Mouse (Mus musculus) midbrain, embryonic 12.5 days (tissue): ENCODE measurements around the gene Ap5m1. TPM values are rescaled to one million over a fixed set of nuclear protein-coding genes. Genes with fewer than 3 reads are reported as not detected.

Source experiments
- ATAC-seq: fragments of 200-750 bp; cut with Nextera tagmentation; 2 replicates; pipeline ENCODE4 v1.8.0; 2017; ENCODE audit warnings: low read depth, moderate TSS enrichment, moderate library complexity; ENCODE audit not compliant: low FRiP score
- H3K27ac ChIP-seq: fragments of 300-500 bp; sonication (generic); replicated peaks from 2 replicates; pipeline ENCODE4 v1.5.1; 2016; ENCODE audit warnings: mild to moderate bottlenecking
- H3K27me3 ChIP-seq: fragments of 300-500 bp; sonication (generic); 2 replicates; pipeline ENCODE4 v1.6.1; 2016; ENCODE audit warnings: mild to moderate bottlenecking
- H3K36me3 ChIP-seq: fragments of 300-500 bp; sonication (generic); 2 replicates; pipeline ENCODE4 v1.6.1; 2016
- H3K4me1 ChIP-seq: fragments of 300-500 bp; sonication (generic); 2 replicates; pipeline ENCODE4 v1.6.1; 2016
- H3K4me2 ChIP-seq: fragments of 300-500 bp; sonication (generic); replicated peaks from 2 replicates; pipeline ENCODE4 v1.6.1; 2016; ENCODE audit warnings: mild to moderate bottlenecking, moderate library complexity
- H3K4me3 ChIP-seq: fragments of 300-500 bp; sonication (generic); 2 replicates; pipeline ENCODE4 v1.5.1; 2016; ENCODE audit warnings: mild to moderate bottlenecking
- H3K9ac ChIP-seq: fragments of 300-500 bp; sonication (generic); replicated peaks from 2 replicates; pipeline ENCODE4 v1.6.1; 2016; ENCODE audit warnings: mild to moderate bottlenecking, moderate library complexity
- H3K9me3 ChIP-seq: fragments of 300-500 bp; sonication (generic); 2 replicates; pipeline ENCODE4 v1.6.1; 2016; ENCODE audit warnings: mild to moderate bottlenecking
- WGBS: fragments of 180-500 bp; shearing (Covaris S2); methylation state at CpG from one replicate; pipeline ENCODE4 v1.1.7; 2016; 5-methylcytosine and 5-hydroxymethylcytosine counted together
- polyA plus RNA-seq: library from polyadenylated mRNA; unstranded; fragments of >200 nt; fragmentation: Nextera tagmentation; extraction: Ambion mirVana; gene quantifications from 2 replicates; pipeline ENCODE4 v1.2.1, GENCODE M21; 2016

The Ap5m1 gene
- 31.7 and 34.3 TPM in 2 replicates for polyA plus RNA-seq

GRCm38 (mm10) chr14:49065529-49066273, at the start of gene Ap5m1:
Ap5m1 (plus strand) TSS chr14:49066097.
- peak; percentile 59; the same call in 1 of the 2 replicates for ATAC-seq
- peak within 1 kb of the TSS; percentile 100 for H3K27ac ChIP-seq
- no peaks in the 10 kb centered on the region for H3K36me3 ChIP-seq
- peak within 1 kb of the TSS; percentile 81 for H3K4me2 ChIP-seq
- peak within 1 kb of the TSS; percentile 97 for H3K4me3 ChIP-seq
- peak within 1 kb of the TSS; percentile 96 for H3K9ac ChIP-seq
- WGBS, result under 1% methylated on average over 51 of the region's 62 CpGs
- no peaks in the 10 kb centered on the region for H3K9me3 ChIP-seq
- H3K4me1 ChIP-seq, result peaks cover 23% of the 10 kb centered on the region
- H3K27me3 ChIP-seq, result no peaks in the 10 kb centered on the region

- Histone ChIP-seq H3K9me3 (no peaks in the 10 kb centered on the region), H3K4me3 (no peak overlapping the region), H3K4me1 (no peaks in the 10 kb centered on the region), H3K27me3 (no peaks in the 10 kb centered on the region), H3K27ac (no peak overlapping the region), H3K9ac (no peak overlapping the region), H3K36me3 (peaks cover 39% of the 10 kb centered on the region), H3K4me2 (no peak overlapping the region)
- ATAC-seq, result no peak
- 90% methylated on average over 5 of the region's 5 CpGs for WGBS
These were observed 46.1 kb upstream of the Ap5m1 start for GRCm38 (mm10) chr14:49019765-49020164.

DNA sequence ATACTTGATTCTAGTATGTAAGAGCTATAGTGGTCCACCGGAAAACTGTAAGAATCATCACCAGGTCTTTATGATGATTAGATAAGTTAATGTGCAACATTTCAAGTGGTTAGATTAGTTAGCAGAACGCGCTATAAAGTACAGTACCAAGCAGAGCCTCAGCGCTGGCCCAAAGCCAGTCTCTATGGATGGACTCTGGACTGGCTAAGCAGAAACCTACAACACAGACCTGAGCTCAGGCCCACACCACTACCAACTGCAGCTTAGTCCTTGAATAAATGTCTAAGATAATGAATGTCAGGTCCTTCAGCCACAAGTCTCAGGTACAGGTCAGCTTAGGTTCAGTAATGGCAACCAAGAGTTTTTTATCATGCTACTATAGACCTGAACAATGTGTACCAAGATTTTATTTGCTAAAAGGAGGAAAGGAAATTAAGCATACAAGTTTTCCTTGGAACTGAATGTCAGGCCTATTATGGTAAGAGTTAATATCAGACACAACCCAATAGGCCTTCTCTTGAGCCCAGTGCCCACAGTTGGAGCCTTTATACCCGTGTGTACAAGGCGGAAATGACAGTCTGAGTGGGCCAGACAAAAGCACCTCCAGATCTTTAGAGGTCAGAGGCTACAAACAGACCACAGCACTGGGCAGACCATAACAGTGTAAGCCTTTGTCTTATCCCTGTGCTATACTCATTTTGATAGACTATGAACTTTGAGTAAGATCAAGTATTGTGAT, 38.7 kb upstream of the Ap5m1 start:
- Histone ChIP-seq H3K9me3 (no peaks in the 10 kb centered on the region), H3K4me3 (no peak overlapping the region), H3K27me3 (no peaks in the 10 kb centered on the region), H3K36me3 (peaks cover 22% of the 10 kb centered on the region), H3K27ac (no peak overlapping the region), H3K4me1 (no peaks in the 10 kb centered on the region), H3K9ac (no peak overlapping the region), H3K4me2 (no peak overlapping the region)
- WGBS, result 89% methylated on average over 6 of the region's 6 CpGs
- no peak for ATAC-seq

DNA sequence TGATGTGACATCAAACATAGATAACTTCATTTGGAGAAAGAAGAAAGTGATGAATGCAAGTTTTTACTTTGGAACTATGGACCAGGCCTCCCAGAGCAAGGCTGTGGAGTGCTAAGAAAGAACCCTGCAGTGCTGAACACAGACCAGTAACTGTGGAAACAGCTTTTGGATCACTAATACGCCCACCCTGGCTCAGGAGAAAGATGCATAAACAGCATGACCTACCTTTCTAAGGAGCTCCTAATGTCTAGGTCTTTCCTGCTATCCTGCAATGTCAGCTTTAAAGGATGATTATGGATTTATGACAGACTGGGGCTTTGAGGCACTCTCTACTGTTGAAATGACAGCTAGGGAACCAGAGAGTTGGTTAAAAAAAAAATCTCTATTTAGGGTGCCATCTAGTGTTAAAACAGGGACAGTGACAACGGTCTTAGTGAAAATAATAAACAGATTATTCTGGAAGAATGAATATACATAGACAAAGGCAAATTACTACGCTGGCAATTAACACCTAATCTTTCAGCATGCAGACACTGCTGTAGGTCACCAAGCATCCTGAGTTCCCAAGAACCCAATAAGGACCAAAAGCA, 38.0 kb upstream of the Ap5m1 start:
- Histone ChIP-seq H3K27me3 (no peaks in the 10 kb centered on the region), H3K9ac (no peak overlapping the region), H3K4me1 (no peaks in the 10 kb centered on the region), H3K27ac (no peak overlapping the region), H3K9me3 (no peaks in the 10 kb centered on the region), H3K4me2 (no peak overlapping the region), H3K36me3 (peaks cover 26% of the 10 kb centered on the region), H3K4me3 (no peak overlapping the region)
- ATAC-seq, result no peak
- WGBS, result 75% methylated on average over 3 of the region's 3 CpGs

DNA sequence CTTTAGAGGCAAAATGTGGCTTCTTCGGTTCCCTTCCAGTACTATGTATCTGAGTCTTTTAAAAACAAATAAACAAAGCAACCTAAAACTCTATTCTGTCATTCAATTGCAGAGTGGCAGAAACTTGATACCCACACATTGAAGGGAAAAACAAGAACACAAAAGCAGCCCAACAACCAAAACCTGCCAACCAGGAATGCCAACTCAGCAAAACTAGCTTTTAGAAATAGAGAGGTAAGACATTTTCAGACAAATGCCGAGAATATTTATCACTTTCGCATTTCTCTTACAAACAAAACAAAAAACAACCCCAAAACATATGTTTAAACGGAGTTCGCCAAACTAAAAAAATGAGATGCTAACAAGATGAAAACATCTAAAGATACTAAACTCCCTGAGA, 36.9 kb upstream of the Ap5m1 start:
- H3K9ac ChIP-seq, result no peak overlapping the region
- no peak overlapping the region for H3K4me3 ChIP-seq
- no peaks in the 10 kb centered on the region for H3K4me1 ChIP-seq
- peaks cover 27% of the 10 kb centered on the region for H3K36me3 ChIP-seq
- H3K27ac ChIP-seq, result no peak overlapping the region
- H3K27me3 ChIP-seq, result no peaks in the 10 kb centered on the region
- no peaks in the 10 kb centered on the region for H3K9me3 ChIP-seq
- no peak for ATAC-seq
- H3K4me2 ChIP-seq, result no peak overlapping the region
- WGBS, result 91% methylated on average over 5 of the region's 5 CpGs

DNA sequence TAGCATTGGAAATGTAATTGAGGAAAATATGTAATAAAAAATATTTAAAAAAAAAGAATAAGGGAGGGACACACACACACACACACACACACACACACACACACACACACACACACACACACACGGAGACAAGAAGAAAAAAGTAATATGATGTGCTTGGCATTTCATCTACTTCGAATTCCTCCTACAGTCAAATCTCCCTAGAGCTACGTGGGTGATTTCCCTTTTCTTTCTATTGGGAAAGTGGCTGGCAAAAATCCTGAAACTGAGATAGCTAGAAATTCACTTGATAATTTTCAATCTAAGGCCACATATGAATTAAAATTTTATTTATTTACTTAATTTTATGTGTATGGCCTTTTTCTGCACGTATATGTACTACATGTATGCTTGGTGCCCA, 20.3 kb upstream of the Ap5m1 start:
- no peaks in the 10 kb centered on the region for H3K9me3 ChIP-seq
- H3K4me2 ChIP-seq, result no peak overlapping the region
- H3K4me3 ChIP-seq, result no peak overlapping the region
- ATAC-seq, result no peak
- peaks cover 8% of the 10 kb centered on the region for H3K36me3 ChIP-seq
- no peak overlapping the region for H3K9ac ChIP-seq
- over 99% methylated on average over 4 of the region's 4 CpGs for WGBS
- H3K4me1 ChIP-seq, result no peaks in the 10 kb centered on the region
- no peak overlapping the region for H3K27ac ChIP-seq
- no peaks in the 10 kb centered on the region for H3K27me3 ChIP-seq

- peaks cover 15% of the 10 kb centered on the region for H3K36me3 ChIP-seq
- H3K9ac ChIP-seq, result no peak overlapping the region
- ATAC-seq, result no peak
- no peaks in the 10 kb centered on the region for H3K9me3 ChIP-seq
- H3K4me3 ChIP-seq, result no peak overlapping the region
- H3K4me1 ChIP-seq, result no peaks in the 10 kb centered on the region
- no peaks in the 10 kb centered on the region for H3K27me3 ChIP-seq
- no peak overlapping the region for H3K4me2 ChIP-seq
- no peak overlapping the region for H3K27ac ChIP-seq
These were observed 16.4 kb upstream of the Ap5m1 start for GRCm38 (mm10) chr14:49049492-49049891.

DNA sequence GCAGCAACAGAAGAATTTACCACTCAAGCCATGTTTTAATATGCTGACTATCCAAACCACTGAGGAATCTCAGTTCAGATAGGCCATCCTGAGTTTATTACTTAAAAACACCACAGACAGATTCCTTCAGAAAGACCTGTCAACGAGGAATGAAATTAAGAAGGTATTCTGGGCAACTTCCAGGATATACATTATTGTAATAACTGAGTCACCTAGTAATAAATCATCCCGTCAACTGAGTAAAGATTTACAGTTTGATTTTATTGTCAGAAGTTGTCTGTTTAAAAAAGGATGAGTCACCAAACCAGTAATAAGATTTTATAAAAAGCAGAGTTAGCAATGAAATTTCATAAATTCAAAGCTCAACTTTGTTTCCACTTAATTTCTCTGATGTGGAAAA, 2.1 kb upstream of the Ap5m1 start:
- Histone ChIP-seq H3K9me3 (no peaks in the 10 kb centered on the region), H3K36me3 (no peaks in the 10 kb centered on the region), H3K4me3 (no peak overlapping the region), H3K27ac (no peak overlapping the region), H3K27me3 (no peaks in the 10 kb centered on the region), H3K4me1 (peaks cover 21% of the 10 kb centered on the region), H3K9ac (0 out of 2 replicates have a peak overlapping the region, but pooled peaks have one; percentile 24), H3K4me2 (peak overlapping the region; percentile 43)
- 78% methylated on average over 2 of the region's 2 CpGs for WGBS
- no peak for ATAC-seq

DNA sequence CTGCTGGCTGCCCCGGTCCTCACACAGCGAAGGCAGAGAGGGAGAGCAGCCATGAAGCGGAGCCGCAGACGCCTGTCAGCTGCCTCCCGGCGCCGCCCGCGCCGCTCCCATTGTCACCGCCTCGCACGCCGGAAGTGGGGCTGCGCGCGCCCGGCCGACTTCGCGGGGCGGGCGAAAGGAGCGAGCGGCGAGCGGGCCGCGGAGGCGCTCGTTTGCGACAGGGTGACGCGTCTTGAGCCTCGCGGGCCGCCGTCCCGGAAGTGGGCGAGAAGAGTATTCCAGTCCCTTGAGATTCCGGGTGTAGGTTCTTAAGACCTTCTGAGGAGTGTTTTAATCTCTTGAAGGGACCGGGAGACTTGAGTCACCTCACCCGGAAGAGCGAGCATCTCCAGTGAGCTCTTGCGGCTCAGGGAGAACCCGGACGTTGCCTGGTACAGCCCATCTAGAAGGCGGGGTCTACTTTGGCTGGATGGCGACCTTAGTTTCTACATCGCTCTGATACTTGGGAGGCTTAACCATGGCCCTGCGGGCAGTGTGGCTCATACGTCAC, 452 bp downstream of the Ap5m1 start, which contains the start of gene Exoc5:
Gene Exoc5 (minus strand): TSS at position 380 of the 550 bp plus-strand sequence.
- Histone ChIP-seq H3K4me1 (peaks cover 23% of the 10 kb centered on the region), H3K9me3 (no peaks in the 10 kb centered on the region), H3K4me3 (peak within 1 kb of the TSS; percentile 97), H3K9ac (peak within 1 kb of the TSS; percentile 96), H3K27me3 (no peaks in the 10 kb centered on the region), H3K36me3 (no peaks in the 10 kb centered on the region), H3K27ac (peak within 1 kb of the TSS; percentile 100), H3K4me2 (peak within 1 kb of the TSS; percentile 81)
- peak; percentile 95 for ATAC-seq
- WGBS, result under 1% methylated on average over 53 of the region's 53 CpGs

GRCm38 (mm10) chr14:49072837-49073236, 6.9 kb downstream of the Ap5m1 start:
- no peak for ATAC-seq
- Histone ChIP-seq H3K4me1 (peaks cover 5% of the 10 kb centered on the region; the same call in 1 of the 2 replicates), H3K9me3 (no peaks in the 10 kb centered on the region), H3K27me3 (no peaks in the 10 kb centered on the region), H3K27ac (no peak overlapping the region), H3K4me2 (no peak overlapping the region), H3K4me3 (no peak overlapping the region), H3K9ac (no peak overlapping the region), H3K36me3 (peaks cover 28% of the 10 kb centered on the region)
- 94% methylated on average over 2 of the region's 2 CpGs for WGBS

- H3K4me1 ChIP-seq, result 0 out of 2 replicates have a peak, but pooled peaks cover 2% of the 10 kb centered on the region
- no peaks in the 10 kb centered on the region for H3K27me3 ChIP-seq
- no peak overlapping the region for H3K4me2 ChIP-seq
- WGBS, result 94% methylated on average over 7 of the region's 7 CpGs
- H3K27ac ChIP-seq, result no peak overlapping the region
- H3K9me3 ChIP-seq, result no peaks in the 10 kb centered on the region
- no peak for ATAC-seq
- H3K4me3 ChIP-seq, result no peak overlapping the region
- H3K9ac ChIP-seq, result no peak overlapping the region
- peaks cover 29% of the 10 kb centered on the region for H3K36me3 ChIP-seq
These were observed 8.0 kb downstream of the Ap5m1 start for GRCm38 (mm10) chr14:49073896-49074295.

DNA sequence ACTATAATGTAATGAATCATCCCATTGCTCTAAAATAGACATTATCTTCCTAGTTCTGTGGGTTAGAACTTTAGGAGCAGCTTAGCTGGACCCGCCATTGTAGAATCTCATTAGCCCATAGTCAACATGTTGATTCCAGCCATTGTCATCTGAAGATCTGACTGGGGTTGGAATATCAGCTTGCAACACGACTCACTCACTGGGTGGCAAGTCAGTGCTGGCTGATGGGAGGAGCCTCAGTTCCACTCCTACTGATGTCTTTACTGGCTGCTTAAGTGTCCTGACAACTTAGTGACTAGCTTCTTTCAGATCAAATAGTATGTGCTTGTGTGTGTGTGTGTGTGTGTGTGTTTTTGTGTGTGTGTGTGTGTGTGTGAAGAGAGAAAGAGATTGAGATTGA, 8.5 kb downstream of the Ap5m1 start:
- Histone ChIP-seq H3K36me3 (peaks cover 29% of the 10 kb centered on the region), H3K27ac (no peak overlapping the region), H3K27me3 (no peaks in the 10 kb centered on the region), H3K4me1 (0 out of 2 replicates have a peak, but pooled peaks cover 2% of the 10 kb centered on the region), H3K4me3 (no peak overlapping the region), H3K4me2 (no peak overlapping the region), H3K9me3 (no peaks in the 10 kb centered on the region), H3K9ac (no peak overlapping the region)
- WGBS, result 56% methylated on average over 2 of the region's 2 CpGs
- ATAC-seq, result no peak
